Mouse (Mus musculus) forebrain, embryonic 13.5 days (tissue): Measurements from ENCODE around the gene Synpo2l. TPM values are rescaled to one million over a fixed set of nuclear protein-coding genes. Genes with fewer than 3 reads are reported as not detected.
"Not testable (repeated sequence)": the region's sequence is repeated elsewhere in the genome, so short reads cannot be mapped to it uniquely, and the experiment has no call there.

Experiments
- ATAC-seq: fragments of 200-750 bp; cut with Nextera tagmentation; 2 replicates; pipeline ENCODE4 v1.8.0; 2017
- H3K27ac ChIP-seq: fragments of 300-500 bp; sonication (generic); 2 replicates; pipeline ENCODE4 v1.5.1; 2015; ENCODE audit warnings: inconsistent platforms, mild to moderate bottlenecking, moderate library complexity
- H3K27me3 ChIP-seq: fragments of 300-500 bp; sonication (generic); 2 replicates; pipeline ENCODE4 v1.6.1; 2015; ENCODE audit warnings: mild to moderate bottlenecking, inconsistent platforms
- H3K36me3 ChIP-seq: fragments of 300-500 bp; sonication (generic); 2 replicates; pipeline ENCODE4 v1.6.1; 2015; ENCODE audit warnings: mild to moderate bottlenecking, inconsistent platforms; ENCODE audit not compliant: poor library complexity, severe bottlenecking
- H3K4me1 ChIP-seq: fragments of 300-500 bp; sonication (generic); 2 replicates; pipeline ENCODE4 v1.6.1; 2015; ENCODE audit warnings: inconsistent platforms
- H3K4me2 ChIP-seq: fragments of 300-500 bp; sonication (generic); 2 replicates; pipeline ENCODE4 v1.6.1; 2015; ENCODE audit warnings: inconsistent platforms, mild to moderate bottlenecking, moderate library complexity
- H3K4me3 ChIP-seq: fragments of 300-500 bp; sonication (generic); 2 replicates; pipeline ENCODE4 v1.5.1; 2015; ENCODE audit warnings: mild to moderate bottlenecking, inconsistent platforms
- H3K9ac ChIP-seq: fragments of 300-500 bp; sonication (generic); 2 replicates; pipeline ENCODE4 v1.6.1; 2015; ENCODE audit warnings: mild to moderate bottlenecking, inconsistent platforms
- H3K9me3 ChIP-seq: fragments of 300-500 bp; sonication (generic); replicated peaks from 2 replicates; pipeline ENCODE4 v1.6.1; 2016; ENCODE audit warnings: inconsistent platforms
- WGBS: fragments of 180-500 bp; shearing (Covaris S2); methylation state at CpG from one replicate; pipeline ENCODE4 v1.1.7; 2015; 5-methylcytosine and 5-hydroxymethylcytosine counted together
- polyA plus RNA-seq: library from polyadenylated mRNA; unstranded; fragments of >200 nt; fragmentation: Nextera tagmentation; extraction: Ambion mirVana; gene quantifications from 2 replicates; pipeline ENCODE4 v1.2.1, GENCODE M21; 2015

Synpo2l gene
- polyA plus RNA-seq = 0.13 and 0.14 TPM in 2 replicates

DNA sequence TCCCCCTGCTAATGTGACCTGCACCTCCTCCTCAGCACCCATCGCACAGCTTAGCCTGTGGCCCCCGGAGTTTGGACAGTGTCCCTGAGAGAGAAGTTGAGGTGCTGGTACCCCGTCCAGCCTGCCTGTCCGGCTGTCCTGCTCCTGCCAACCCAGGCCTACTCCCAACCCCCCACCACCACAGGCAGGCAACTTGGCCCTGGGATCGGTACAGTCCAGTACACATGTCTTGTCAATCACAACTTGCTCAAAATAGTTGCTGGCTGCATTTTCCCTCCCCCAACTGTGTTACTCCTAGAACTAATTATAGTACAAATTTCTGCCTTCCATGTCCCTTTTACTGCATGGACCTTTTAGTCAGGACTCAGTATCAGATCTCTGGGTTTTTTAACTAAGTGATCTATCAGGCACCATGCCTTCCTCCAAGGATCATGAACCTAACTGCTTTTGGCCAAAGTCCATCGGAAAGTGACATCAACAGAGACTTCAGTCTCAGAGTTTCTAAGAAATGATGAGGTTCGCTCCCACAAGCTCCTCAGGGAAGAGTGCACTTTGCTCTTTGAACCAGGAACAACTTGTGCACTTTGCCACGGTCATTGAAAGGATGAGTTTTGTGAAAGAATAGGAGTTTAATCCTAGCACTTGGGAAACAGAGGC lies at the start of gene Synpo2l:
Gene Synpo2l (minus strand): TSS at position 201 of the 657 bp plus-strand sequence.
- Histone ChIP-seq H3K4me3 (no peak within 1 kb of the TSS), H3K4me2 (no peak within 1 kb of the TSS), H3K9ac (0 out of 2 replicates have a peak within 1 kb of the TSS, but pooled peaks have one; percentile 22), H3K9me3 (no peaks in the 10 kb centered on the region; the same call in 1 of the 2 replicates), H3K4me1 (peaks cover 8% of the 10 kb centered on the region; the same call in 1 of the 2 replicates), H3K36me3 (no peaks in the 10 kb centered on the region), H3K27ac (no peak within 1 kb of the TSS), H3K27me3 (peaks cover 37% of the 10 kb centered on the region)
- ATAC-seq = no peak
- WGBS = 85% methylated on average over 8 of the region's 8 CpGs

DNA sequence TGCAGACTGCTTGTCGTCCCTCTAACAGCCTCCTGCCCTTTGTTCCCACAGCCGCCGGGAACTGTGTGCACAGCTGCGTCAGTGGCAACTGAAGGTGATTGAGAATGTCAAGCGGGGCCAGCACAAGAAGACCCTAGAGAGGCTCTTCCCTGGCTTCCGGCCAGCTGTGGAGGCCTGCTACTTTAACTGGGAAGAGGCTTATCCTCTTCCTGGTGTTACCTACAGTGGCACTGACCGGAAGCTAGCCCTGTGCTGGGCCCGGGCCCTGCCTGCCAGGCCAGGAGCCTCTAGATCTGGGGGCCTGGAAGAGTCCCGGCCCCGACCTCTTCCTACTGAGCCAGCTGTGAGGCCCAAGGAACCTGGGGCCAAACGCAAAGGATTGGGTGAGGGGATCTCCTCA lies 45.7 kb upstream of the Synpo2l start:
- no peak overlapping the region for H3K4me3 ChIP-seq
- no peak for ATAC-seq
- no peak overlapping the region for H3K27ac ChIP-seq
- 84% methylated on average over 11 of the region's 11 CpGs for WGBS
- H3K9ac ChIP-seq = no peak overlapping the region
- peaks cover 11% of the 10 kb centered on the region for H3K4me1 ChIP-seq
- no peaks in the 10 kb centered on the region for H3K9me3 ChIP-seq
- peaks cover 93% of the 10 kb centered on the region for H3K36me3 ChIP-seq
- H3K27me3 ChIP-seq = no peaks in the 10 kb centered on the region
- H3K4me2 ChIP-seq = no peak overlapping the region

DNA sequence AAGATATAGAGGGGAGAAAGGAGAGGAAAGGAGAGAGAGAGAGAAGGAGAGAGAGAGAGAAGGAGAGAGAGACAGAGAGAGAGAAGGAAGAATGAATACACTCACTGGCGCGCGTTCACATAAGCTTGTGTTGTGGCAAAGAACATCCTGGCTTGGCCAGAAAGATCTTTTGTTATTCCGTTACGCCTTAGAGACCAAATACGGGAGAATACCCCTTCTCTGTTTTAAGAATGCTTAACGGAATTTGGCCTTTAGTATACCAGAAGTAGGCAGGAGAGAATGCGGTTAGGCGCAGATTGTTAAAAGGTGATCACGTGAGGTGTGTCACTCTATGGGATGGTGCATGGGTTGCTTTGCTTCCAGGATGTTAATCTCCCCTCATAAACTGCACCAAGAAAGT lies 40.1 kb upstream of the Synpo2l start:
- peak overlapping the region; percentile 92 for H3K4me3 ChIP-seq
- 7% methylated on average over 10 of the region's 10 CpGs for WGBS
- peak overlapping the region; percentile 81 for H3K4me2 ChIP-seq
- peaks cover 47% of the 10 kb centered on the region for H3K36me3 ChIP-seq
- peak overlapping the region; percentile 94 for H3K9ac ChIP-seq
- 0 out of 2 replicates have a peak overlapping the region, but pooled peaks have one; percentile 76 for H3K27ac ChIP-seq
- peaks cover 32% of the 10 kb centered on the region for H3K4me1 ChIP-seq
- no peaks in the 10 kb centered on the region for H3K9me3 ChIP-seq
- no peak for ATAC-seq
- no peaks in the 10 kb centered on the region for H3K27me3 ChIP-seq

DNA sequence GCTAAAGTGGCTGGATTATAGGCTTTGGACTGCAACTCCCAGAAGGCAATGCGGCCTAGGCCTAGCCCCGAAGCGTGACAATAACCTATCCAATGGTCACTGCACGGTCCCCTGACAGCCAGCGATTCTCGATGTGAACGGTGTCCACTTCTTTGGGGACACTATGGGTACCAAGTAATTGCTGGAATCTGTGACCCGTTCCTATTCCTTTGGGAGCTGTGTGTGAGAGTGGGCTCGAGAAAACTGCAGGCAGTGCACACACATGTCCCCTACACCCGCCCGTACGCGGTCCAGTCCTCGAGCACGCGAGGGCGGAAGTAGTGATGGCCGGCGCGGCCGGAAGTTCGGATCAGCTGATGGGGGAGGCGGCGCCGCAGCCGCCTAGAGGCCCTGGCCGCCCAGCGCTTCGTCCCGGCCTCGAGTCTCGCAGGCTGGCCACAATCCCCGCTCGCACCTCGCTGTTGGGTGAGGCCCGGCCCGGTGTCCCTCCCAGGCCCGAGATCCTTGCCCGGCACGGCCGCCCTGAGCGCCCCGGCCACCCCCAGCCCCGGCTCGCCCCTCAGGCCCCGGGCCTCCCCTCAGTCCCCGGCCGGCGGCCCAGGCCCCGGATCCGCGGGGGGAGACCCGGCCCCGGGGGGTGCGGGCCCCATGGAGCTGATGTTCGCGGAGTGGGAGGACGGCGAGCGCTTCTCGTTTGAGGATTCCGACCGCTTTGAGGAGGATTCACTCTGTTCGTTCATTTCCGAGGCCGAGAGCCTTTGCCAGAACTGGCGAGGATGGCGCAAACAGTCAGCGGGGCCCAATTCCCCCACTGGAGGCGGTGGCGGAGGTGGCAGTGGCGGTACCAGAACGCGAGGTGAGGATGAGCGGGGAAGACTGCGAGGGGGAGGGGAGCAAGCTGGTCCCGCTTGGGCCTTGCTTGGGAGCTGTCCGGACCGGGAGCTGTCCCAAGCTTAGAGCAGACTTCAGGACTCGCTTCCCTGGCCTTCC lies 39.3 kb upstream of the Synpo2l start, which contains the start of gene Zswim8:
Gene Zswim8 (plus strand): TSS at position 352 of the 990 bp plus-strand sequence.
- peaks cover 40% of the 10 kb centered on the region for H3K36me3 ChIP-seq
- under 1% methylated on average over 72 of the region's 80 CpGs for WGBS
- peak within 1 kb of the TSS; percentile 76 for H3K27ac ChIP-seq

DNA sequence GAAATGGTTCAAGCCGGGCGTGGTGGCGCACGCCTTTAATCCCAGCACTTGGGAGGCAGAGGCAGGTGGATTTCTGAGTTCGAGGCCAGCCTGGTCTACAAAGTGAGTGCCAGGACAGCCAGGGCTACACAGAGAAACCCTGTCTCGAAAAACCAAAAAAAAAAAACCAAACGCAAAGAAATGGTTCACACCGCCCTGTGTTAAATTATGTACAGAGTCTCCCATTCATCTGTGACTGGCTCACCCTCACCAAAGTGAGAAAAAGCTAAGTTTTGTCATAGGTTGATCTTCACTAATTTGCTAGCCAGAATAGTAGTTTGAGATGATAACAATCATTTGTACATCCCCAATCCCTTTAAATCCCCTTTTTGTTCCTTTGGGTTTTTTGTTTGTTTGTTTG lies 35.3 kb upstream of the Synpo2l start:
- 11% methylated on average over 8 of the region's 8 CpGs for WGBS
- peaks cover 22% of the 10 kb centered on the region for H3K36me3 ChIP-seq
- H3K4me1 ChIP-seq = peaks cover 51% of the 10 kb centered on the region

More for the DNA sequence above, 39.3 kb upstream of the Synpo2l start, which contains the start of gene Zswim8:
- no peaks in the 10 kb centered on the region for H3K9me3 ChIP-seq
- H3K4me3 ChIP-seq = peak within 1 kb of the TSS; percentile 92
- H3K27me3 ChIP-seq = no peaks in the 10 kb centered on the region
- peak; percentile 92 for ATAC-seq
- peaks cover 32% of the 10 kb centered on the region for H3K4me1 ChIP-seq
- peak within 1 kb of the TSS; percentile 81 for H3K4me2 ChIP-seq
- H3K9ac ChIP-seq = peak within 1 kb of the TSS; percentile 94

DNA sequence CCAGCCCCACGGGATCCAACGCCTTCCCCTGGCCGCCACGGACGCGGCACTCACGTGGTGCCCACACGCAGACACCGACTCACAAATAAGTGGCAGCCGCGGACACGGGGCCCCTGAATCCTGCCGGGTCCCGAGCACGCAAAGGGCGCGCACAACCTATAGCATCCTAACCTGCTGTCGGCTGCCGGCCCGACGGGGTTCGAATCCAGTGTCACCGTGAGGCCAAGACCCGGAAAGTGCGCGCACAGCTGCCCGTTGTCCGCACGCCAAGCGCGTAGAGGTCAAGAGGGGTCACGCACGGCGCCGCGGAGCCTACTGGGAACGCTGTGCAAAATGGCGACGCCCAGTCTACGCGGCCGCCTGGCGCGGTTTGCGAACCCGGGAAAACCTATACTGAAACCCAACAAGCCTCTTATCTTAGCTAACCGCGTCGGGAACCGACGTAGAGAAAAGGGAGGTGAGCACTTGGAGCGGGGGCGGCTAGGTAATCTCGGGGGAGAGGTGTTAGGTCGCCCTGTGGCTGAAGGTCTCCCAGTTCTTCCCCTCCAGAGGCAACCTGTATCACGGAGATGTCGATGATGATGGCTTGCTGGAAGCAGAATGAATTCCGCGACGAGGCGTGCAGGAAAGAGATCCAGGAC lies 34.7 kb upstream of the Synpo2l start, which contains the start of gene Chchd1:
Gene Chchd1 (plus strand): TSS at position 266 of the 641 bp plus-strand sequence.
- H3K9ac ChIP-seq = peak within 1 kb of the TSS; percentile 86
- peak within 1 kb of the TSS; percentile 64 for H3K4me2 ChIP-seq
- no peaks in the 10 kb centered on the region for H3K27me3 ChIP-seq
- peak within 1 kb of the TSS; percentile 73 for H3K4me3 ChIP-seq
- peaks cover 54% of the 10 kb centered on the region for H3K4me1 ChIP-seq
- peak; percentile 66 for ATAC-seq
- H3K27ac ChIP-seq = peak within 1 kb of the TSS; percentile 88
- H3K36me3 ChIP-seq = peaks cover 27% of the 10 kb centered on the region
- H3K9me3 ChIP-seq = no peaks in the 10 kb centered on the region
- under 1% methylated on average over 61 of the region's 61 CpGs for WGBS

More for the DNA sequence above, 35.3 kb upstream of the Synpo2l start:
- not testable (repeated sequence) for H3K9me3 ChIP-seq, ATAC-seq, H3K27me3 ChIP-seq
- Histone ChIP-seq H3K4me2 (peak overlapping the region; percentile 64), H3K27ac (peak overlapping the region; percentile 88), H3K4me3 (peak overlapping the region; percentile 73), H3K9ac (peak overlapping the region; percentile 86)

DNA sequence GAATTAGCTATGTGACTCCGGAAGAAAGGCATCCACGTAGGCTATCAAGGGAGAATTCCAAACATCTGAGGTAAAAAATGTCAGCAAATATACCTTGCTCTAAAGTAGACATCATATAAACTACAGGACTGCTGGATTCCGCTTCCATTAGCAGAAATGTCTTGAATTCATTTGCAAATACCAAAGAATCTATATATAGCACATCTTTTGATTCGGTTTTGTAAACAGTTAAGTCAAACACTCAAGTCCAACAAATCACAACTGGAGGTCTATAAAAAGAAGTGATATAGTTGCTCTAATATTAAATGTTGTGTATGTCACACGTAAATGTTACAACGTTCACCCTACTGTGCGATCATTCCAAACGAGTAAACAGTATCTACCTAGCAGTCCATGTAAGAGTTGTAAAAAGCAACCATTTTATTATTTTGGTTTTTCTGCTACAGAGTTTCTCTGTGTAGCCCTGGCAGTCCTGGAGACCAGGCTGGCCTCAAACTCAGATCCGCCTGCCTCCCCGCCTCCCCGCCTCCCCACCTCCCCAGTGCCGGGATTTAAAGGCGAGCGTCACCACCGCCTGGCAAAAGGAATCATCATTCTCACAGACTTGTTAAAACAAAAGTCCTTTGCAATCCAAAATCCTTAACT lies 34.1 kb upstream of the Synpo2l start:
- peak overlapping the region; percentile 88 for H3K27ac ChIP-seq
- peaks cover 60% of the 10 kb centered on the region for H3K4me1 ChIP-seq

DNA sequence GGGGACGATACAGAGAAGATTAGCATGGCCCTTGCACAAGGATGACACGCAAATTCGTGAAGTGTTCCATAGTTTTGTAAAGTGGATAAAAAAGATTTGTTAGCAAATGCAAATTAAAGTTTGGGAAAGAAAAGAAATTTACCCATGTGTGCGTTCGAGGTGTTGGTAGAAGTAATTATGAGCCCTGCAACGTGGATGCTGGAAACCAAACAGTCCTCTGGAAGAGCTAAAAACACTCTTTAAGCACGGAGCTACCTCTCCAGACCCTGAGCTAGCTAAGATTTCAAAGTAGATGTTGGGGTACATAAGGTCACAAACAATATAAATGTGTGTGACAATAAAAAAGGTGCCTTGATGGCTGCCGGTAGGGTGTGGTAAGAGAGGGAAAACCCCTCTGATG lies 33.4 kb upstream of the Synpo2l start:
- no peaks in the 10 kb centered on the region for H3K9me3 ChIP-seq
- H3K4me1 ChIP-seq = peaks cover 63% of the 10 kb centered on the region
- H3K4me2 ChIP-seq = peak overlapping the region; percentile 64
- no peaks in the 10 kb centered on the region for H3K27me3 ChIP-seq
- 83% methylated on average over 8 of the region's 8 CpGs for WGBS
- no peak for ATAC-seq
- no peak overlapping the region for H3K27ac ChIP-seq
- peak overlapping the region; percentile 86; the same call in 1 of the 2 replicates for H3K9ac ChIP-seq
- H3K4me3 ChIP-seq = peak overlapping the region; percentile 73
- H3K36me3 ChIP-seq = peaks cover 27% of the 10 kb centered on the region

More for the DNA sequence above, 34.1 kb upstream of the Synpo2l start:
- peak overlapping the region; percentile 73 for H3K4me3 ChIP-seq
- no peaks in the 10 kb centered on the region for H3K27me3 ChIP-seq
- peak overlapping the region; percentile 64 for H3K4me2 ChIP-seq
- H3K9me3 ChIP-seq = no peaks in the 10 kb centered on the region
- H3K36me3 ChIP-seq = peaks cover 27% of the 10 kb centered on the region
- ATAC-seq = peak; percentile 33
- 18% methylated on average over 15 of the region's 15 CpGs for WGBS
- peak overlapping the region; percentile 86 for H3K9ac ChIP-seq

DNA sequence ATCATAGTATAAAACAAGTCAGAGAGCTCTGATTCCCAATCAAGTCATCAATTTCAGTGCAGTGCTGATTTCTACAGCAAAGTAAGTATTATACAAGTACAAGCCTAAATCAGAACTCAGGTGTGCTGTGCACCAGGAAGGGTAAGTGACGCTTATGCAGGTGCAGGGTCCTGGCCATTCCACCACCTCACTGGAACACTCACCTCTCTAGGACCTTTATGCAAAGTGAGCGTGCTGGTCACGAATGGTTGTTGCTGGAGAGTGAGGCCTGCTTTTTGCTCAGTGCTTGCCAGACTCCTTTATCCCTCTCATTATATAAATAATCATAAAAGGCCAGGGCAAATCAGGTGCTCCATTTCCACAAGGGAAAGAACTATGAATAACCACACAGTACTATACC lies 32.2 kb upstream of the Synpo2l start:
- no peak for ATAC-seq
- Histone ChIP-seq H3K4me2 (no peak overlapping the region), H3K9ac (0 out of 2 replicates have a peak overlapping the region, but pooled peaks have one; percentile 16), H3K9me3 (no peaks in the 10 kb centered on the region), H3K36me3 (peaks cover 24% of the 10 kb centered on the region), H3K27ac (no peak overlapping the region), H3K4me3 (no peak overlapping the region), H3K4me1 (peaks cover 69% of the 10 kb centered on the region), H3K27me3 (no peaks in the 10 kb centered on the region)
- WGBS = 90% methylated on average over 3 of the region's 3 CpGs

DNA sequence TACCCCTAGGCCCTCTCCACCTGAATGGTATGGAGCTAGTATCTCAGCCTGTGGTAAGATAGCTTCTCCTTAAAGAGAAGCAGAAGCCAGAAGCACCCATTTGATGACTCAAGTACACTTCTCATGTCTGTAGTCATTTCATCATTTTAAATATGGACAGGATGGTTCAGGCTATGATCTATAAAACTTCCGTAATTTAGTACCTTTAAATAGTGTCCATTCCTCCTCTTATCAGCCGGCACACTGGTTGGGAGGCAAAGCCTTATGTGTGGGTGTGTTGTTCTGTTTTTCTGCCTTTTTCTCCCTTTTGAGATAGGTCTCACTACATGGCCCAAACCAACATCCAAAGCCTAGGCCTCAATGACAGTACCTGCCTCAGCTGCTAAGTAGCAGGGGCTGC lies 30.4 kb upstream of the Synpo2l start:
- peak overlapping the region; percentile 70 for H3K4me2 ChIP-seq
- peaks cover 26% of the 10 kb centered on the region for H3K36me3 ChIP-seq
- H3K27me3 ChIP-seq = no peaks in the 10 kb centered on the region
- WGBS = 89% methylated on average over 2 of the region's 2 CpGs
- no peak overlapping the region for H3K27ac ChIP-seq
- H3K9me3 ChIP-seq = no peaks in the 10 kb centered on the region
- no peak overlapping the region for H3K9ac ChIP-seq
- H3K4me3 ChIP-seq = no peak overlapping the region
- ATAC-seq = no peak
- peaks cover 71% of the 10 kb centered on the region for H3K4me1 ChIP-seq

DNA sequence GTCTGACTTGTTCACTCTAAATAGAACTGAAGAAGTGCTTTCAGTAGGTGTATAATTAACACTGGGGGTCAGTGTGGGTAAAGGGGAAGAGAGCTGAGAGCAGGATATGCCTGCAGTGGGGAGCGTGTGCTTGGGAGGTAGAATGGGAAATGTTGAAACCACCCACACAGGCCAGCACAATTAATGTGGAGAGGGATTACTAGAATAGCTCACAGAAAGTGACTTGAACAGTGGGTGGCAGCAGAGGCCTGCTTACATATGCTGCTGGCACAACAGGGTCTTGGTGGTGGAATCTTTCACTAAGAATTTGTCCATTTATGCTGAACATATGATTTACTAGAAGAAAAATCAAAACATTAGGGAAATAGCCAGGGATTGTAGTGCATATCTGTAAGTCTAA lies 28.8 kb upstream of the Synpo2l start:
- peaks cover 66% of the 10 kb centered on the region for H3K4me1 ChIP-seq
- peak overlapping the region; percentile 86 for H3K9ac ChIP-seq
- no peak for ATAC-seq
- 10% methylated on average over 1 of the region's 1 CpGs for WGBS
- no peak overlapping the region; the same call in none of the 2 replicates for H3K27ac ChIP-seq
- H3K4me2 ChIP-seq = peak overlapping the region; percentile 70
- no peaks in the 10 kb centered on the region for H3K9me3 ChIP-seq
- H3K36me3 ChIP-seq = peaks cover 41% of the 10 kb centered on the region
- peak overlapping the region; percentile 73 for H3K4me3 ChIP-seq
- no peaks in the 10 kb centered on the region for H3K27me3 ChIP-seq
